Mouse (Mus musculus) spleen, adult 18-20 months (tissue): ENCODE measurements at regions not wholly inside any gene's neighbourhood (a gene's known extent, or its start where the extent isn't known, plus 50 kb on each side); places are given as distances from the start of the nearest gene placed in this dataset.
"Not testable (repeated sequence)": the region's sequence is repeated elsewhere in the genome, so short reads cannot be mapped to it uniquely, and the experiment has no call there.

Experiments
- DNase-seq, 2 experiments: peaks; one replicate each; pipeline ENCODE4 v3.0.0; 2022; ENCODE audit warnings: mixed read lengths in 2 of 2

GRCm38 (mm10) chr5:52010426-52010825 lies 179.9 kb downstream of the Dhx15 start:
- DNase-seq: no peak

- DNase-seq: no peak
Observed at GRCm38 (mm10) chr5:52008942-52009341, 181.4 kb downstream of the Dhx15 start.

- no peak for DNase-seq
Observed at GRCm38 (mm10) chr5:52006843-52007242, 183.5 kb downstream of the Dhx15 start.

DNA sequence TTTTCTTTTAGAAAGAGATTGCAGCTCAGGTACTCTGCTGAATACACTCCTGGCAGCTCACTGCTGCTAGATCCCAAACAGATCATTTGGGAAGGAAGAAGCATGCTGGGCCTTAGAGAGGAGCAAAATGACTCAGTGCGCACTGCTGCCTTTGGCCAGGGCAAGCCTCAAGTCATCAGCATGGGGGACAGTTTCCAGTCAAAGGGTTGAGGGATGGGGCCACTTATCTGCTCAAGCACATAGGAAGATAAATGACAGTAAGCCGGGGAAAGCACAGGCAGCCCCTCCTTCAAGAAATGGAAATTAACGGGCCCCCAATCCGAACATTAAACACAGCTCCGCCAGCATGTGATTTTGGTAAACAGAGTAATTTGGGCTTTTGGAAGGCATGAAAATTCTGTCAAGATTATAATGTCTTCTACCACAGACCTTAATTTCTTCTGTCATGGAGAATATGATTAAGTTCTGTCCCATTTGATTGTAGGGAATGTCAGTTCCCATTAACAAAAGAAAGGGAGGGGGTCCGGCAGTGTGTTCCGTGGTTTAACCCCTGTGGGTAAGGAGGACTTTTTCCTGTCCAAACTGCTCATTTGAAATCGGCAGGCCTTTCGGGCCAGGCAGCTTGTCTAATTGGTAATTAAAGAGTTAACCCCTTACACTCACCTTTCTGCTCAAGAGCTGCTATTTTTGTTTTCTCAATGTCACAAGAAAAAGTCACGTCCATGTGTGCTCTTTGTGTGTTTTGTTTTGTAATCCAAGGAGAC lies 199.3 kb downstream of the Dhx15 start:
- DNase-seq: no peak

DNA sequence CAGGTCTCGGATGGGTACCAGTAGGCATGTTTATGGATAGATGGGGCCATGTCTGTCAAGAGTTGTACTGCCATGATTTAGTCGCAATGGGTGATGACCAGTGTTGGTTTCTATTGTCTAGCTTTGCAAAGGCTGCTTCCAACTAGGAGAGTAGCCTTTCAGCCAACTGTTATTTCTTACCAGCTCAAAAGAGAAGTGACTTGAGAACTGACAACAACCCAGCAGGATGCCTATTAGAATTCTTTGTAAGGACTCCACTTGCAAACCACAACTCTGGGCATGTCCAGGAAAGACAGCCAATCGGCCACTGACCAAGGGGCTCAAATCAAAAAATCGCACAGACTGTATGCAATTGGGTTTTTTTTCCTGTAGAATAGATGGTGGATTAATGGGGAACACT lies 200.9 kb downstream of the Dhx15 start:
- DNase-seq: no peak

DNA sequence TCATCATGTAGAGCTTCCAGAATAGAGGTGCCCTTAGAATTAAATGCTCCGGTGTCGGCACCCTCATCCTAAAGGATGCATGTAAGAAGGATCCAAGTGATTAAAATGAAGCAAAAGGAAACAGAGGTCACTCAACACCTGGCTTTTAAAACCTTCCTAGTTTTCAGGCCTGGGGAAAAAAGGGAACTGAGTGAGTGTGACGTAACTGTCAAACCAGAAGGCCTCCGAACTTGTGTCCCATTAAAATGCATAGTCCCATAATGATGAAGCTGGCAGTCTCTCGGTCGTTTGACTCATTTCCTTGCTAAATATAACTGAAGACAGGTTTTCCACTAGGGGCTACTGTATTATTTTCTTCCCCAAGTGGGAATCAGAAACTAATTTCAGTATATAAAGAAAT lies 201.4 kb downstream of the Dhx15 start:
- DNase-seq: no peak

DNA sequence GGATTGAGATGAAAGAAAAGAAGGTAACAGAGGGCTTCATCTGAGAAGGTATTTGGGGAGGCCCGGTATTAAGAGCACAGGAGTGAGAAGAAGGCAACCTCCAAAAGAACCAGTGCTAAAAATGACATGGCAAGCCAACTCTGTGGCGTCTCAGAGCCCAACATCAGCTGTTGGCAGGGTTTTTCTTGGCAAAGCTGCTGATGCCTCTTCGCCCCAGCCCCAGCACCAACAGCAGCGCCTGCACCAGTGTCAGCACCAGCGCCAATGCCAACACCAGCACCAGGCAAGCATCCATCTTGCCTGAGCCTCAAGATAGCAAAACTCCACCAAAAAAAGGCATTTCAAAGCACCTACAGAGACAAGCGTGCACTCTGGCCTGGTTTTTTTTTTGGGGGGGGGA lies 205.3 kb downstream of the Dhx15 start:
- DNase-seq: no peak

DNA sequence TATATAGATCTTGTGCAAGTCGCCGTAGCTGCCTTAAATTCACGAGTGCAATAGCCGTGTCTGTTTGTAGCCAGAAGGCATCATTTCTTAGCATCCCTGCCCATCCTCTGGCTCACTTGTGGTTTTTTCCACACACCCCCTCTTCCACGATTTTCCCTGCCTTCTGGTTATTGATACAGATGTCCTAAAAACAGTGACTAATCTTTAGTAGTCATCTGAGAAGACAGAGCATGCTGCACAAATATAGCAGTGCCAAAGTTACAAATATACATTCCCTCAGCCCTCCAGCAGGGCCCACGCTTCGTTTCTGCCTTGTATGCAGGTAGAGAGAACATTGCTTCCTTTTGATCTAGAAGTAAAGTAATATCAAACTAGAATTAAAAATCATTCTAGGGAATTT lies 207.5 kb downstream of the Dhx15 start:
- DNase-seq: no peak

DNA sequence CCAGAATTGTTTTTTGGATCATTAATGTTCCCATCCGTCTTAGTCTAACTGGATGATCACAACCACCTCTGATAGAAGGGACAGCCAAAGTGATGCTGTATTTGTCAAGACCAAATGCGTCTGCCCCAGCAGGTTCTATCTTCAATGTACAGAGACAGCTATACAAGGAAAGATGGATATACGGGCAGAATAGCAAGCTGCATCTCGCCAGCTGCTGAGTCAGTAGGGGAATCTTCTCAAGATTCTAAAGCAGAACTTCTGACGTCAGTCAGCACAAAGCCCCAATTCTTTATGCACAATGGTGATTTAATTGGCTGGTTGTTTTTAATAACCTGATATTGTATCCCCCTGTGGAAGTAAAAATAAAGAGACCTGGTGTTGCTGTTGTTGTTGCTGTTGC lies 209.4 kb downstream of the Dhx15 start:
- no peak for DNase-seq

GRCm38 (mm10) chr5:51952499-51952898 lies 237.8 kb downstream of the Dhx15 start:
- no peak for DNase-seq

DNA sequence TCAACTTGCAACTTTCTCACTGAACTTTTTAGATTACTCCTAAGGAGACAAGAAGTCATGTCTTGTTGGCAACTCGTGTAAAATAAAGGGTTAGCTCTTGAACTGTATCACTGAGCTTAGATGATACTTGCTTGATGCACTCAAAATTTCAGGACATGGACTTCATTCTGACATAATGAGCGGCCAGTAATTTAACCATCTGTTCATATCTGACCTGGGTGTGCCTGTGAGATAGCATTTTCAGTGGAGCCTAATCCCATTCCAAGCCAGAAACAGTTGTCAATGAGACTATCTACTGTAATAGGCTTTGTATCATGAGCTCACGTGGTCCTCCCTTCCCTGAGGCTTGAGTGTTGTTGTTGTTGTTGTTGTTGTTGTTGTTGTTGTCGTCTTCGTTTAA lies 240.3 kb downstream of the Dhx15 start:
- no peak for DNase-seq

- no peak for DNase-seq
Observed at GRCm38 (mm10) chr5:51946062-51946461, 244.3 kb downstream of the Dhx15 start.

DNA sequence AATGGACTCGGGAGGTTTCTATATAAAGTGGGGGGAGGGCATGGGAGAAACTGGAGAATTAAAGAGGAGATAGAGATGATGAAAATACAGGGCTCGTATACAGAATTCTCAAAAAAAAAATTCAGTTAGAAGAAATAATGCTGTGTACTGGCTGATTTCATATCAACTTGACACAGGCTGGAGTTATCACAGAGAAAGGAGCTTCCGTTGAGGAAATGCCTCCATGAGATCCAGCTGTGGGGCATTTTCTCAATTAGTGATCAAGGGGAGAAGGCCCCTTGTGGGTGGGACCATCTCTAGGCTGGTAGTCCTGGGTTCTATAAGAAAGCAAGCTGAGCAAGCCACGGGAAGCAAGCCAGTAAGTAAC lies 248.4 kb downstream of the Dhx15 start:
- DNase-seq: not testable (repeated sequence)

GRCm38 (mm10) chr5:51941255-51941924 lies 248.9 kb downstream of the Dhx15 start:
- no peak for DNase-seq

GRCm38 (mm10) chr5:51938845-51939244 lies 251.5 kb downstream of the Dhx15 start:
- DNase-seq: no peak

- DNase-seq: no peak
Observed at GRCm38 (mm10) chr5:51937320-51937719, 253.0 kb downstream of the Dhx15 start.

GRCm38 (mm10) chr5:51935391-51936354 lies 254.6 kb downstream of the Dhx15 start:
- no peak for DNase-seq

DNA sequence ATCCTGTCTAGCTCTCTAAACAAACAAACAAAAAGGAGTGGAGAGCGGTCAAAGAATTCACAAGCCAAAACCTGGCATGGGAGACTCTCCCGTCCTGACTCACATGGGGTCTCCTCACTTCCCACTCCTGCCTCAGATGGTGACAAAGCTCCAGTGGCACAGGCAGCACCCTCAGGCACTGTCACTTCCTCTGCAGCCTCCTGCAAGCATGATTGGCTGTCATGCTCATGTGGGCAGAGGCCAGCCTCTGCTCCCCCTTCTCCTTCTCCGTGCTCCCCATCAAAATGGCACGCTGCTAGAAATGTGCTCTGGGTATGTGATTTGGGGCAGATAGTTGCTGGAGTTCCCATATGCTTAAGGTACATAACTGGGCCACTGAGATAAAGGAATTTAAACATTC lies 255.4 kb downstream of the Dhx15 start:
- no peak for DNase-seq

DNA sequence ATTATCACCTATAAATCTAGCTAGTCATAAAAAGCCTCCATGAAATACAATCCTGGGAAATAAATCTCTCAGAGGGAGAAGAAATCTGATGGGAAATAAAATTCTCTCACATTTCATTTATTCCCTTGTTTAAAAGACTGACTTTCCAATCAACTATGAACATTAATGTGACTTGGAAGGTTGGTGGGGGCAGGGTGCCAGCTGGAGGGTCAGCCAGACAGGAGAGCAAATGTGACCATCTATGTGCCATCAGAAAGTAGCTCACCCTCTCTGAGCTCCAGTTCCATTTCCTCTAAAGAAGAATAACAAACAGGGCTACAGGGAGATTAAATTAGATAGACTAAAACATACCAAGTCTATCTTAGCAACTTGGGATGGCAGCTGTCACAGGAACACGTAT lies 257.0 kb downstream of the Dhx15 start:
- DNase-seq: no peak

- no peak for DNase-seq
Observed at GRCm38 (mm10) chr5:51930416-51930815, 259.9 kb downstream of the Dhx15 start.

DNA sequence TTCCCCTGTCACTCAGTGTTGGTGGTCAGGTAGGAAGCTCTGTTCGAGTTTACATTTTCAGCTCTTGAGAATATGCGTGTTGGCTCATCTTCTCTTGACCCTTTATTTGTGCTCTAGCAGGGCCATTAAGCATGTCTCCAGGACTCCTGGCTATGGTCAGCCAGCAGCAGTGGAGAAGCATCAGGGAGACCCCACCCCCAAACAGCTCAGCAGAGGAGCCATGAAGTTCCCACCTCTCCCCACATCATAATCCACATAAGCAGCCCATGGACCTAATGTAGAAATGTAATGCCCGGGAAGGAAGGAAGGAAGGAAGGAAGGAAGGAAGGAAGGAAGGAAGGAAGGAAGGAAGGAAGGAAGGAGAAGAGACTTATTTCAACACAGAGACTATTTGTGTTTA lies 261.5 kb downstream of the Dhx15 start:
- DNase-seq: no peak

- no peak for DNase-seq
Observed at GRCm38 (mm10) chr5:51923417-51923816, 266.9 kb downstream of the Dhx15 start.

- DNase-seq: no peak
Observed at GRCm38 (mm10) chr5:51922973-51923372, 267.3 kb downstream of the Dhx15 start.

DNA sequence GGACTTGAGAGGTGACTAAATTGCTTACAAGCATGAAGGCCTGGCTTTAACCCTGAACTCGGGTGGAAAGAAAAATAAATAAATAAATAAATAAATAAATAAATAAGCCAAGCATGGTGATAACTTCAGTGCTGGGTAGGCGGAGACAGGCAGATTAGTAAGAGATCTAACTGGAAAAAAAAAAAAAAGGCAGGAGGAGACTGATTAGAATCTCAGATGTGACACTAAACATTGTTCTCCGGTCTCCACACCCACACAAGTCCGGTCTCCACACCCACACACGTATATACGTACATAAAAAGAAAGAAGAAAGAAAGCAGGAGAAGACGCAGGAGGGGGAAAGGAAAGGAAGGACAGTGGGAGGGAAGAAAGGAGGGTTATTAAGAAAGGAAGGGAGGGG lies 267.8 kb downstream of the Dhx15 start:
- DNase-seq: no peak
